In genomic region chr16:90283905-90284891, GRCm38 (mm10) we compare ENCODE assay signal across 7 mouse cellular contexts. TPM values are rescaled to one million over a fixed set of nuclear protein-coding genes. Genes with fewer than 3 reads are reported as not detected.
DNase-seq lines count a peak whose midpoint lies in the region; ATAC-seq and TF ChIP-seq lines count a peak whose summit lies in the region.

Gene Scaf4, minus strand, starts transcription at chr16:90284503.

- H3K9ac ChIP-seq in embryonic facial prominence, embryonic 12.5 days = peak within 1 kb of the TSS; percentile 94
- peak within 1 kb of the TSS; percentile 98 for H3K9ac ChIP-seq in limb, embryonic 12.5 days (replicated peaks)
- peak within 1 kb of the TSS; percentile 87 for H3K9ac ChIP-seq in midbrain, embryonic 15.5 days

- H3K36me3 ChIP-seq in embryonic facial prominence, embryonic 12.5 days = no peaks in the 10 kb centered on the region
- no peaks in the 10 kb centered on the region for H3K36me3 ChIP-seq in kidney, adult 2 months (ENCODE audit: control insufficient read depth, insufficient read depth, low read length)
- no peaks in the 10 kb centered on the region for H3K36me3 ChIP-seq in limb, embryonic 12.5 days
- H3K36me3 ChIP-seq in midbrain, embryonic 15.5 days (replicated peaks) = no peaks in the 10 kb centered on the region
- H3K36me3 ChIP-seq in spleen, adult 2 months (ENCODE audit: control insufficient read depth, insufficient read depth, low read length) = no peaks in the 10 kb centered on the region

- H3K4me3 ChIP-seq in embryonic facial prominence, embryonic 12.5 days = peak within 1 kb of the TSS; percentile 100
- peak within 1 kb of the TSS; percentile 95 for H3K4me3 ChIP-seq in kidney, adult 2 months (ENCODE audit: insufficient read depth, low read depth, low read length)
- H3K4me3 ChIP-seq in limb, embryonic 12.5 days (replicated peaks) = peak within 1 kb of the TSS; percentile 100
- H3K4me3 ChIP-seq in midbrain, embryonic 15.5 days = peak within 1 kb of the TSS; percentile 88
- peak within 1 kb of the TSS; percentile 95 for H3K4me3 ChIP-seq in spleen, adult 2 months (ENCODE audit: extremely low read depth, insufficient read depth, insufficient read length)

- under 1% methylated on average over 111 of the region's 123 CpGs for WGBS in embryonic facial prominence, embryonic 12.5 days
- under 1% methylated on average over 118 of the region's 123 CpGs for WGBS in kidney, adult 2 months
- under 1% methylated on average over 116 of the region's 123 CpGs for WGBS in limb, embryonic 12.5 days
- WGBS in midbrain, embryonic 15.5 days = under 1% methylated on average over 111 of the region's 123 CpGs
- WGBS in spleen, adult 2 months = 1% methylated on average over 116 of the region's 123 CpGs

- peaks cover 31% of the 10 kb centered on the region for H3K4me1 ChIP-seq in embryonic facial prominence, embryonic 12.5 days
- peaks cover 27% of the 10 kb centered on the region for H3K4me1 ChIP-seq in kidney, adult 2 months (ENCODE audit: control insufficient read depth, insufficient read depth, low read length)
- peaks cover 37% of the 10 kb centered on the region for H3K4me1 ChIP-seq in limb, embryonic 12.5 days (replicated peaks)
- peaks cover 44% of the 10 kb centered on the region for H3K4me1 ChIP-seq in midbrain, embryonic 15.5 days
- peaks cover 21% of the 10 kb centered on the region; the same call in 1 of the 2 replicates for H3K4me1 ChIP-seq in spleen, adult 2 months (ENCODE audit: control insufficient read depth, insufficient read depth, insufficient read length)

- peak; percentile 96 for DNase-seq in adrenal gland, postnatal 25 days
- DNase-seq in heart, adult 18-20 months = peak; percentile 97 to 98
- peak; percentile 97 for DNase-seq in kidney, adult 2 months
- peak; percentile 82 to 94 for DNase-seq in spleen, adult 2 months (ENCODE audit: low read depth in 1 of 2, low spot score in 2 of 2)

- 0 out of 2 replicates have a peak, but pooled peaks have one; percentile 15 for TF ChIP-seq CTCF in kidney, adult 2 months (conservative IDR thresholded peaks at IDR 0.05; ENCODE audit: insufficient read depth, insufficient read length, low read depth, low read length)
- TF ChIP-seq CTCF in spleen, adult 2 months (IDR thresholded peaks at IDR 0.05; ENCODE audit: extremely low read depth, insufficient read depth, insufficient read length, insufficient replicate concordance) = peak; percentile 19; the same call in 1 of the 2 replicates

- H3K27ac ChIP-seq in embryonic facial prominence, embryonic 12.5 days = peak within 1 kb of the TSS; percentile 96
- peak within 1 kb of the TSS; percentile 85 for H3K27ac ChIP-seq in kidney, adult 2 months (ENCODE audit: insufficient read depth, low read depth, low read length)
- H3K27ac ChIP-seq in limb, embryonic 12.5 days = peak within 1 kb of the TSS; percentile 96
- H3K27ac ChIP-seq in midbrain, embryonic 15.5 days = peak within 1 kb of the TSS; percentile 92
- H3K27ac ChIP-seq in spleen, adult 2 months (ENCODE audit: insufficient read depth, low read length) = peak within 1 kb of the TSS; percentile 89

- ATAC-seq in embryonic facial prominence, embryonic 12.5 days (ENCODE audit: insufficient number of reproducible peaks, insufficient read depth, low FRiP score, low TSS enrichment) = peak; percentile 99
- peak; percentile 96 for ATAC-seq in limb, embryonic 12.5 days (ENCODE audit: insufficient number of reproducible peaks, insufficient read depth, low FRiP score, low TSS enrichment, low read depth)
- ATAC-seq in midbrain, embryonic 15.5 days (replicated peaks) = peak; percentile 99

- TF ChIP-seq POLR2A in kidney, adult 2 months (IDR thresholded peaks at IDR 0.05; ENCODE audit: low read depth, low read length) = peak; percentile 22
- peak; percentile 47 for TF ChIP-seq POLR2A in spleen, adult 2 months (IDR thresholded peaks at IDR 0.05; ENCODE audit: low read depth, low read length)

- H3K27me3 ChIP-seq in embryonic facial prominence, embryonic 12.5 days = no peaks in the 10 kb centered on the region
- H3K27me3 ChIP-seq in kidney, adult 2 months (replicated peaks; ENCODE audit: control insufficient read depth, insufficient read depth, low read length) = no peaks in the 10 kb centered on the region
- H3K27me3 ChIP-seq in limb, embryonic 12.5 days = no peaks in the 10 kb centered on the region
- no peaks in the 10 kb centered on the region; the same call in 1 of the 2 replicates for H3K27me3 ChIP-seq in midbrain, embryonic 15.5 days (replicated peaks)
- H3K27me3 ChIP-seq in spleen, adult 2 months (ENCODE audit: control insufficient read depth, insufficient read depth, low read length) = no peaks in the 10 kb centered on the region

- peak within 1 kb of the TSS; percentile 79 for H3K4me2 ChIP-seq in embryonic facial prominence, embryonic 12.5 days (replicated peaks)
- peak within 1 kb of the TSS; percentile 92 for H3K4me2 ChIP-seq in limb, embryonic 12.5 days
- peak within 1 kb of the TSS; percentile 90 for H3K4me2 ChIP-seq in midbrain, embryonic 15.5 days

- H3K9me3 ChIP-seq in embryonic facial prominence, embryonic 12.5 days = no peaks in the 10 kb centered on the region
- H3K9me3 ChIP-seq in limb, embryonic 12.5 days = no peaks in the 10 kb centered on the region
- no peaks in the 10 kb centered on the region for H3K9me3 ChIP-seq in midbrain, embryonic 15.5 days

RNA-seq across cellular contexts. Expression of gene Scaf4, which starts in this region (rescaled TPM):
- total RNA-seq in adrenal gland, postnatal 25 days (2021) = 54.4 and 70.7 TPM in 2 replicates
- 32.3 and 34.8 TPM in 2 replicates for polyA plus RNA-seq in embryonic facial prominence, embryonic 12.5 days (2016; fragmentation: Nextera tagmentation; extraction: Ambion mirVana)
- total RNA-seq in heart, adult 18-20 months (2021) = 10 to 100 TPM; 18.1 to 21.3 TPM
- polyA plus RNA-seq in kidney, adult 2 months (2012; rRNA removed) = 31.3 TPM in 2 replicates
- 34.1 and 38.1 TPM in 2 replicates for polyA plus RNA-seq in limb, embryonic 12.5 days (2016; fragmentation: Nextera tagmentation; extraction: Ambion mirVana)
- 27.8 and 30.1 TPM in 2 replicates for polyA plus RNA-seq in midbrain, embryonic 15.5 days (2015; fragmentation: Nextera tagmentation; extraction: Ambion mirVana)
- polyA plus RNA-seq in spleen, adult 2 months (2012; rRNA removed) = 47.0 and 53.6 TPM in 2 replicates

Comparison
In these comparisons a context has a peak if more than half of its experiments do, and no peak if none do; other contexts are left out.
1. Peak in every context shown above with its lines: DNase-seq, ATAC-seq, H3K4me3 ChIP-seq and H3K27ac ChIP-seq.